Mouse (Mus musculus) embryonic facial prominence, embryonic 15.5 days (tissue): ENCODE measurements around the gene Btrc. TPM values are rescaled to one million over a fixed set of nuclear protein-coding genes. Genes with fewer than 3 reads are reported as not detected.

ENCODE experiments used
- ATAC-seq: fragments of 200-750 bp; cut with Nextera tagmentation; 2 replicates; pipeline ENCODE4 v1.8.0; 2017; ENCODE audit warnings: low read depth, moderate TSS enrichment; ENCODE audit not compliant: insufficient number of reproducible peaks, low FRiP score, low TSS enrichment
- H3K27ac ChIP-seq: fragments of 300-500 bp; sonication (generic); replicated peaks from 2 replicates; pipeline ENCODE4 v1.5.1; 2015; ENCODE audit warnings: mild to moderate bottlenecking, inconsistent platforms
- H3K27me3 ChIP-seq: fragments of 300-500 bp; sonication (generic); 2 replicates; pipeline ENCODE4 v1.6.1; 2015; ENCODE audit warnings: inconsistent platforms
- H3K36me3 ChIP-seq: fragments of 300-500 bp; sonication (generic); 2 replicates; pipeline ENCODE4 v1.6.1; 2015; ENCODE audit warnings: mild to moderate bottlenecking, inconsistent platforms
- H3K4me1 ChIP-seq: fragments of 300-500 bp; sonication (generic); 2 replicates; pipeline ENCODE4 v1.6.1; 2015; ENCODE audit warnings: inconsistent platforms
- H3K4me2 ChIP-seq: fragments of 300-500 bp; sonication (generic); replicated peaks from 2 replicates; pipeline ENCODE4 v1.6.1; 2015; ENCODE audit warnings: mild to moderate bottlenecking, inconsistent platforms
- H3K4me3 ChIP-seq: fragments of 300-500 bp; sonication (generic); replicated peaks from 2 replicates; pipeline ENCODE4 v1.5.1; 2015; ENCODE audit warnings: mild to moderate bottlenecking, inconsistent platforms
- H3K9ac ChIP-seq: fragments of 300-500 bp; sonication (generic); 2 replicates; pipeline ENCODE4 v1.6.1; 2015; ENCODE audit warnings: inconsistent platforms
- H3K9me3 ChIP-seq: fragments of 300-500 bp; sonication (generic); replicated peaks from 2 replicates; pipeline ENCODE4 v1.6.1; 2016; ENCODE audit warnings: inconsistent platforms
- WGBS: fragments of 180-500 bp; shearing (Covaris S2); methylation state at CpG from one replicate; pipeline ENCODE4 v1.1.7; 2015; 5-methylcytosine and 5-hydroxymethylcytosine counted together
- polyA plus RNA-seq: library from polyadenylated mRNA; unstranded; fragments of >200 nt; fragmentation: Nextera tagmentation; extraction: Ambion mirVana; gene quantifications from 2 replicates; pipeline ENCODE4 v1.2.1, GENCODE M21; 2015

Btrc gene
- polyA plus RNA-seq, 1 experiment from 2014 or later, result 48.4 TPM

DNA sequence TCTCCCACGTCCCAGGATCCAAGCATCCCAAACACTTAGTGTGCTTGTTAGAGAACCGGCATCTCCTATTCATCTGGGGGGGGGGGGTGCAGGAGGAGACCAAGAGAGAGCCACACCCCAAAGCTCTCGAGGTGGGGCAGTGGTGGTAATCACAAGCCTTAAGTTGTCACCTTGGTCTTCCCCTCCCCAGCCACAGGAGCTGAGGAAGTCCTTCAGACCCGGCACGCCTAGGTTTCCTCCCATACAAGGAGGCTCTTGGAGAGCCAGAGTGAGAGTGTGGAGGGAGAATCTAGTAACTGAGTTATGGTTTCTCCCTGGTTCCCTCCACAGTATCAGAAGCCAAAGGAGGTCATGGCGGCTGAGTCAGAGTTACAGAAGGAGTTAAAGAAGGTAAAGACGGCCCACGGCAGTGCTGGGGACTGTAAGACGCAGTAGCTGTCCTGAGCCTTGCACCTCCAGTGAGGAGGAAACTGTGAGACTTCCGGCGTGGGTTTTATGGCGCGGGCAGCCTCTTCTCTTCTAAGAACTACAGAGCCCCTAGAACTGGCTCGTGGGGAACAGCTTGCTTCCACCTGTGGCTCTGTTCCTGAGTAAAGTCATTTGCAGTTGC is 213.7 kb downstream of the Btrc start:
- ATAC-seq, result no peak
- H3K27me3 ChIP-seq, result no peaks in the 10 kb centered on the region
- H3K27ac ChIP-seq, result no peak overlapping the region
- WGBS, result 75% methylated on average over 14 of the region's 14 CpGs
- no peak overlapping the region for H3K4me3 ChIP-seq
- no peak overlapping the region for H3K4me2 ChIP-seq
- H3K4me1 ChIP-seq, result peaks cover 41% of the 10 kb centered on the region
- H3K9ac ChIP-seq, result no peak overlapping the region
- no peaks in the 10 kb centered on the region for H3K9me3 ChIP-seq
- H3K36me3 ChIP-seq, result peaks cover 40% of the 10 kb centered on the region

GRCm38 (mm10) chr19:45578976-45579375 is 215.4 kb downstream of the Btrc start:
- ATAC-seq, result no peak
- no peak overlapping the region for H3K27ac ChIP-seq
- no peak overlapping the region for H3K4me2 ChIP-seq
- 82% methylated on average over 12 of the region's 12 CpGs for WGBS
- peaks cover 40% of the 10 kb centered on the region for H3K4me1 ChIP-seq
- H3K36me3 ChIP-seq, result peaks cover 36% of the 10 kb centered on the region
- no peak overlapping the region for H3K4me3 ChIP-seq
- no peaks in the 10 kb centered on the region for H3K9me3 ChIP-seq
- no peaks in the 10 kb centered on the region for H3K27me3 ChIP-seq
- no peak overlapping the region for H3K9ac ChIP-seq

GRCm38 (mm10) chr19:45579416-45579815 is 215.9 kb downstream of the Btrc start:
- H3K4me3 ChIP-seq, result no peak overlapping the region
- no peaks in the 10 kb centered on the region for H3K9me3 ChIP-seq
- no peaks in the 10 kb centered on the region for H3K27me3 ChIP-seq
- 86% methylated on average over 7 of the region's 7 CpGs for WGBS
- H3K4me1 ChIP-seq, result peaks cover 36% of the 10 kb centered on the region
- ATAC-seq, result no peak
- H3K27ac ChIP-seq, result no peak overlapping the region
- H3K4me2 ChIP-seq, result no peak overlapping the region
- H3K9ac ChIP-seq, result no peak overlapping the region
- peaks cover 36% of the 10 kb centered on the region for H3K36me3 ChIP-seq

Other genes with a start within 250 kb of the Btrc start
- gene Tlx1, start 213.1 kb upstream of the Btrc start, polyA plus RNA-seq, result 1.2 and 1.4 TPM in 2 replicates
- 0.49 and 0.75 TPM in 2 replicates for gene Lbx1, start 127.9 kb upstream of the Btrc start, polyA plus RNA-seq
- 14.4 and 15.5 TPM in 2 replicates for gene Poll, start 196.8 kb downstream of the Btrc start, polyA plus RNA-seq
- 46.0 and 53.7 TPM in 2 replicates for gene Gm17018, start 196.9 kb downstream of the Btrc start, polyA plus RNA-seq